Mouse (Mus musculus) C2C12 (cell line): ENCODE results near the gene Mtx1.

ENCODE experiments used
- CEBPB ChIP-seq: IDR thresholded peaks from one replicate; pipeline ENCODE4 v1.6.1; 2011; ENCODE audit warnings: low read depth, mild to moderate bottlenecking, control low read depth, moderate library complexity
- CTCF ChIP-seq: IDR thresholded peaks from one replicate; pipeline ENCODE4 v1.5.1; 2011; ENCODE audit not compliant: control insufficient read depth, insufficient read depth, insufficient read length
- MAX ChIP-seq: IDR thresholded peaks from one replicate; pipeline ENCODE4 v1.6.1; 2011; ENCODE audit warnings: mild to moderate bottlenecking, control low read depth

DNA sequence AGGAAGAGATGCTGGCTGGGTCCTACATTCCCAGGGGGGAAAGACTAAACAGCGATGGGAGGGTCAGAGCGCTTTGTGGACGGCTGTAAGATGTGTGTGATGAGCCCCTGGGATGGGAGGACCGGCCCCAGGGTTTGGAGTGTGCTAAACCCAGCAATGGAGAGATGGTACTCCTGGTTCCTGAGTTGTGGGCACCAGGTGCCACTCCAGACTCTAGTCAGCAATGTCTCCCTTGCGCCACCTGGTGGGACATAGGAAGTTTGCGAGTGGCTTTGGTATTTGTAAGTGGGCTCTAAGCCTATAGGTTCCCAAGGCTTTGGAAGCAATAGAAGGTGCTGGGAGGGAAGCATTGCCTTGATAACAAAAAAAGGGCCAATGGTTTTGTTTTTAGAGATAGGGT is 11.0 kb downstream of the Mtx1 start:
- no peak for TF ChIP-seq CEBPB
- TF ChIP-seq CTCF: peak; percentile 67
- TF ChIP-seq MAX: no peak
